Mouse (Mus musculus) ES-Bruce4 (cell line): ENCODE measurements at regions not wholly inside any gene's neighbourhood (a gene's known extent, or its start where the extent isn't known, plus 50 kb on each side); places are given as distances from the start of the nearest gene placed in this dataset.

Experiments used
- H3K27ac ChIP-seq: 2 replicates; pipeline ENCODE4 v1.5.1; 2012; ENCODE audit warnings: low read length, inconsistent platforms; ENCODE audit not compliant: insufficient read depth
- H3K27me3 ChIP-seq: 2 replicates; pipeline ENCODE4 v1.6.1; 2012; ENCODE audit warnings: mild to moderate bottlenecking, low read length, inconsistent platforms; ENCODE audit not compliant: control insufficient read depth, poor library complexity, insufficient read depth, severe bottlenecking
- H3K36me3 ChIP-seq: 2 replicates; pipeline ENCODE4 v1.6.1; 2012; ENCODE audit warnings: inconsistent platforms, mild to moderate bottlenecking, low read length, moderate library complexity; ENCODE audit not compliant: control insufficient read depth, poor library complexity, insufficient read depth, severe bottlenecking
- H3K4me1 ChIP-seq: one replicate; pipeline ENCODE4 v1.8.1; 2011; ENCODE audit warnings: low read length; ENCODE audit not compliant: control insufficient read depth, insufficient read depth
- H3K4me3 ChIP-seq: 2 replicates; pipeline ENCODE4 v1.5.1; 2011; ENCODE audit warnings: low read depth, mild to moderate bottlenecking, low read length
- H3K9ac ChIP-seq: 2 replicates; pipeline ENCODE4 v1.6.1; 2012; ENCODE audit warnings: low read depth, mild to moderate bottlenecking, inconsistent platforms; ENCODE audit not compliant: poor library complexity, severe bottlenecking
- H3K9me3 ChIP-seq: replicated peaks from 2 replicates; pipeline ENCODE4 v1.6.1; 2012; ENCODE audit warnings: mild to moderate bottlenecking, low read length, inconsistent platforms; ENCODE audit not compliant: control insufficient read depth, poor library complexity, insufficient read depth, severe bottlenecking
- CTCF ChIP-seq: IDR thresholded peaks from one replicate; pipeline ENCODE4 v1.8.1; 2011; ENCODE audit warnings: low read depth, low read length
- EP300 ChIP-seq: IDR thresholded peaks from 2 replicates; pipeline ENCODE4 v1.6.1; 2011; ENCODE audit warnings: low read depth, low read length; ENCODE audit not compliant: insufficient read depth
- POLR2A ChIP-seq: IDR thresholded peaks from one replicate; pipeline ENCODE4 v1.8.1; 2011; ENCODE audit warnings: low read length; ENCODE audit not compliant: insufficient read depth

DNA sequence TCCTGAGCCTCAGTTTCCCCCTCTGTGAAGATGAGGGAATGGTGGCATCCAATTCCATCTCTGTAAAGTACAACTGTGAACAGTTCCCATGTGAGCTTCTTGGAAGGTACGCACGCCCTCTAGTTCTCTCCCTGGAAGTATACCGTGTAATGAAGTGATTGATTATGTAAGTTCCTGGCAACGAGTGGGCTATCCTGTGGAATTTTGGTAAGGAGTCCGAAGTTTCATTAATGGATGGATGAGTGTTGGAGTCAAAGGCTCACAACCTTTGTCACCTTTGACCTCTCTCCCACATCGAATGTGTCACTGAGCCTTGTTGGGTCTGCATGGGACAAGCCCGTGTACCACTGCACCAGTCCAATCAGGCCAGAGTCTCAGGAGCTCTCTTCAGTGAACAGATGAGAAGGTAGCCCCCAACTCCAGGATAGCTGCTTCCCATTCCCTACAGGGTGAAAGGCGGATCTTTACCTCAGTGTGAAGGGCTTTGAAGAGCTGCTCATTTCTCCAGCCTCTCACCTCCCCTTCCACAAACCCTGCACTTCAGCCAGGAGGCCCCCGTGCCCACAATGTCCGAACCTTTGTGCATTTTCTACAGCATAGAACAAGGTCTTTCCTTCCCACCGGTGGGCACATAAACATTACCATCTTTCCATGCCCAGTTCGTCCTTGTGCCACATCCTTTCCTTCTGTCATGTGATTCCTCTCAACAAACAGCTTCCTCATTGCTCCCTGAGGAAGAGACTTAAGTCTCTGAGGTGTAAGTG lies 217.8 kb downstream of the Mycn start:
- H3K4me1 ChIP-seq: peaks cover 3% of the 10 kb centered on the region
- H3K27ac ChIP-seq: no peak overlapping the region
- no peaks in the 10 kb centered on the region for H3K36me3 ChIP-seq
- no peak overlapping the region for H3K9ac ChIP-seq
- no peaks in the 10 kb centered on the region for H3K27me3 ChIP-seq
- H3K9me3 ChIP-seq: no peaks in the 10 kb centered on the region
- TF ChIP-seq POLR2A (no peak), EP300 (no peak), CTCF (no peak)
- no peak overlapping the region for H3K4me3 ChIP-seq

- Histone ChIP-seq H3K9ac (no peak overlapping the region), H3K4me1 (peaks cover 3% of the 10 kb centered on the region), H3K36me3 (no peaks in the 10 kb centered on the region), H3K27ac (no peak overlapping the region), H3K4me3 (no peak overlapping the region), H3K27me3 (no peaks in the 10 kb centered on the region), H3K9me3 (no peaks in the 10 kb centered on the region)
- TF ChIP-seq EP300 (no peak), POLR2A (no peak), CTCF (no peak)
Observed at GRCm38 (mm10) chr12:12722982-12723661, 218.6 kb downstream of the Mycn start.

- H3K36me3 ChIP-seq: no peaks in the 10 kb centered on the region
- no peak overlapping the region for H3K9ac ChIP-seq
- no peak overlapping the region for H3K27ac ChIP-seq
- H3K4me3 ChIP-seq: no peak overlapping the region
- H3K27me3 ChIP-seq: no peaks in the 10 kb centered on the region
- TF ChIP-seq CTCF: no peak
- TF ChIP-seq POLR2A: no peak
- TF ChIP-seq EP300: no peak
- peaks cover 3% of the 10 kb centered on the region for H3K4me1 ChIP-seq
- no peaks in the 10 kb centered on the region for H3K9me3 ChIP-seq
Observed at GRCm38 (mm10) chr12:12716691-12717090, 225.0 kb downstream of the Mycn start.

GRCm38 (mm10) chr12:12715956-12716669 lies 225.6 kb downstream of the Mycn start:
- Histone ChIP-seq H3K27me3 (no peaks in the 10 kb centered on the region), H3K4me1 (peaks cover 3% of the 10 kb centered on the region), H3K9ac (no peak overlapping the region), H3K27ac (no peak overlapping the region), H3K9me3 (no peaks in the 10 kb centered on the region), H3K36me3 (no peaks in the 10 kb centered on the region), H3K4me3 (no peak overlapping the region)
- TF ChIP-seq EP300 (no peak), CTCF (no peak), POLR2A (no peak)

- Histone ChIP-seq H3K36me3 (no peaks in the 10 kb centered on the region), H3K9me3 (no peaks in the 10 kb centered on the region), H3K9ac (no peak overlapping the region), H3K4me3 (no peak overlapping the region), H3K4me1 (peaks cover 3% of the 10 kb centered on the region), H3K27me3 (no peaks in the 10 kb centered on the region), H3K27ac (no peak overlapping the region)
- TF ChIP-seq POLR2A (no peak), CTCF (no peak), EP300 (no peak)
Observed at GRCm38 (mm10) chr12:12715528-12715927, 226.2 kb downstream of the Mycn start.
